Mouse (Mus musculus) ES-E14 (cell line): Measurements from ENCODE around the gene Pakap.

ENCODE experiments used
- CHD2 ChIP-seq: IDR thresholded peaks from 2 replicates; pipeline ENCODE4 v1.6.1; 2014; ENCODE audit warnings: mild to moderate bottlenecking, low read depth, low read length, inconsistent platforms
- HCFC1 ChIP-seq: IDR thresholded peaks from 2 replicates; pipeline ENCODE4 v1.6.1; 2012; ENCODE audit warnings: low read length, inconsistent platforms, borderline replicate concordance; ENCODE audit not compliant: insufficient read depth
- MAFK ChIP-seq: IDR thresholded peaks from 2 replicates; pipeline ENCODE4 v1.6.1; 2014; ENCODE audit warnings: mild to moderate bottlenecking, low read depth, low read length, inconsistent platforms; ENCODE audit not compliant: insufficient read depth
- ZNF384 ChIP-seq: IDR thresholded peaks from 2 replicates; pipeline ENCODE4 v1.6.1; 2012; ENCODE audit warnings: low read depth, low read length, inconsistent platforms

GRCm38 (mm10) chr4:57725569-57725968 is 157.6 kb downstream of the Pakap start:
- TF ChIP-seq MAFK (no peak), HCFC1 (no peak), CHD2 (no peak), ZNF384 (no peak)
